Mouse (Mus musculus): ENCODE results near the gene Hist1h2ae.

GRCm38 (mm10) chr13:23555839-23556416, 15.1 kb downstream of the Hist1h2ae start:
- TF ChIP-seq CTCF (IDR thresholded peaks at IDR 0.05; ENCODE audit: low read depth, low read length) (no peak), POLR2A (IDR thresholded peaks at IDR 0.05; ENCODE audit: borderline replicate concordance, low read depth, low read length) (no peak)
